Comparison of ENCODE assay signal across 8 mouse cellular contexts in genomic region chr4:155832321-155832720, GRCm38 (mm10). TPM values are rescaled to one million over a fixed set of nuclear protein-coding genes. Genes with fewer than 3 reads are reported as not detected.
DNase-seq lines count a peak whose midpoint lies in the region; ATAC-seq and TF ChIP-seq lines count a peak whose summit lies in the region.

No protein-coding gene starts in this region.

- TF ChIP-seq EP300 in heart, adult 2 months (IDR thresholded peaks at IDR 0.05; ENCODE audit: insufficient read depth, low read depth, low read length) = no peak
- TF ChIP-seq EP300 in CH12.LX (IDR thresholded peaks at IDR 0.05; ENCODE audit: low read length) = no peak

- TF ChIP-seq CTCF in heart, adult 2 months (IDR thresholded peaks at IDR 0.05) = no peak
- TF ChIP-seq CTCF in CH12.LX (conservative IDR thresholded peaks at IDR 0.05 in 1 of 2, IDR thresholded peaks at IDR 0.05 in 1 of 2; ENCODE audit: low read depth in 2 of 2, low read length in 2 of 2) = no peak

- dilution Hi-C loops in CH12.LX (cut with MboI; ENCODE audit: extremely low pct_ligation_motif_present, extremely low pct_unique_long_range_greater_than_20kb, low sequenced_read_pairs) = no loop called here

- TF ChIP-seq POLR2A in heart, adult 2 months (IDR thresholded peaks at IDR 0.05; ENCODE audit: insufficient read depth, low read depth, low read length) = no peak
- no peak for TF ChIP-seq POLR2A in CH12.LX (IDR thresholded peaks at IDR 0.05; ENCODE audit: low read depth, low read length)

- H3K36me3 ChIP-seq in heart, adult 2 months (ENCODE audit: control insufficient read depth, insufficient read depth, low read length) = peaks cover 2% of the 10 kb centered on the region; the same call in 1 of the 2 replicates
- H3K36me3 ChIP-seq in CH12.LX (replicated peaks in 1 of 2; ENCODE audit: control insufficient read depth in 1 of 2, insufficient read depth in 1 of 2, low read length in 1 of 2) = peaks cover 6 to 45% of the 10 kb centered on the region in 2 experiments
- peaks cover 23% of the 10 kb centered on the region for H3K36me3 ChIP-seq in forebrain, embryonic 14.5 days (ENCODE audit: control insufficient read depth, insufficient read depth, low read length)
- H3K36me3 ChIP-seq in liver, embryonic 15.5 days (replicated peaks) = peaks cover 24% of the 10 kb centered on the region

- intact Hi-C loops in heart, adult 2 months (cut with DNase I) = no loop called here

- no peak for TF ChIP-seq RAD21 in CH12.LX (IDR thresholded peaks at IDR 0.05; ENCODE audit: low read depth, low read length)

- no peaks in the 10 kb centered on the region for H3K9me3 ChIP-seq in CH12.LX (replicated peaks; ENCODE audit: low read length)
- H3K9me3 ChIP-seq in forebrain, embryonic 14.5 days (replicated peaks; ENCODE audit: control insufficient read depth, low read length) = no peaks in the 10 kb centered on the region
- no peaks in the 10 kb centered on the region for H3K9me3 ChIP-seq in liver, embryonic 15.5 days (replicated peaks)

- H3K27me3 ChIP-seq in heart, adult 2 months (ENCODE audit: control insufficient read depth, insufficient read depth, low read length) = no peaks in the 10 kb centered on the region
- no peaks in the 10 kb centered on the region for H3K27me3 ChIP-seq in CH12.LX (replicated peaks)
- H3K27me3 ChIP-seq in forebrain, embryonic 14.5 days (replicated peaks; ENCODE audit: control insufficient read depth, insufficient read depth, low read length) = no peaks in the 10 kb centered on the region
- no peaks in the 10 kb centered on the region for H3K27me3 ChIP-seq in liver, embryonic 15.5 days

- DNase-seq in heart, adult 2 months = no peak
- DNase-seq in heart, adult 9 months (ENCODE audit: low spot score in 2 of 2) = no peak
- DNase-seq in CH12.LX (ENCODE audit: extremely low read depth) (no peak), MN1 (ENCODE audit: low spot score) (no peak)
- DNase-seq in forebrain, embryonic 14.5 days (ENCODE audit: low spot score) = no peak
- no peak for DNase-seq in right cerebral cortex, postnatal 25 days

- whole genome bisulfite sequencing in heart, adult 2 months = 38% methylated on average over 10 of the region's 10 CpGs
- WGBS in forebrain, embryonic 14.5 days = 62% methylated on average over 10 of the region's 10 CpGs
- WGBS in liver, embryonic 15.5 days (ENCODE audit: insufficient replicate concordance) = 44% methylated on average over 10 of the region's 10 CpGs

- H3K4me3 ChIP-seq in heart, adult 2 months = peak overlapping the region; percentile 68
- H3K4me3 ChIP-seq in CH12.LX (replicated peaks in 1 of 3; ENCODE audit: low read depth in 2 of 3, low read length in 2 of 3, poor library complexity in 1 of 3) = peak overlapping the region; percentile 80 to 90 (median 88)
- H3K4me3 ChIP-seq in forebrain, embryonic 14.5 days (ENCODE audit: low read depth, low read length) = peak overlapping the region; percentile 80
- H3K4me3 ChIP-seq in liver, embryonic 15.5 days (replicated peaks) = peak overlapping the region; percentile 93

- in situ Hi-C loops in CH12.LX (cut with MboI; ENCODE audit: low pct_ligation_motif_present, low pct_unique_long_range_greater_than_20kb, low sequenced_read_pairs) = loop anchor here (10.0 kb wide), 1 partner anchor 112 kb away; the partner anchor contains the start of gene Ube2j2

- H3K79me2 ChIP-seq in heart, adult 2 months (replicated peaks; ENCODE audit: control insufficient read depth, insufficient read depth, low read length) = no peaks in the 10 kb centered on the region
- peaks cover 20% of the 10 kb centered on the region for H3K79me2 ChIP-seq in CH12.LX (replicated peaks; ENCODE audit: control insufficient read depth, extremely low read depth, insufficient read depth, poor library complexity, severe bottlenecking)

- peaks cover 12% of the 10 kb centered on the region for H3K4me1 ChIP-seq in heart, adult 2 months (ENCODE audit: control insufficient read depth, insufficient read depth, low read length)
- peaks cover 7 to 29% of the 10 kb centered on the region in 2 experiments for H3K4me1 ChIP-seq in CH12.LX (ENCODE audit: control insufficient read depth in 1 of 2, insufficient read depth in 2 of 2)
- H3K4me1 ChIP-seq in forebrain, embryonic 14.5 days (ENCODE audit: control insufficient read depth, insufficient read depth, low read length) = peaks cover 13% of the 10 kb centered on the region
- H3K4me1 ChIP-seq in liver, embryonic 15.5 days (replicated peaks) = peaks cover 34% of the 10 kb centered on the region

- H3K4me2 ChIP-seq in CH12.LX (ENCODE audit: insufficient read depth, low read depth, poor library complexity, severe bottlenecking) = peak overlapping the region; percentile 52
- peak overlapping the region; percentile 98 for H3K4me2 ChIP-seq in forebrain, embryonic 14.5 days (ENCODE audit: low read length)
- peak overlapping the region; percentile 90 for H3K4me2 ChIP-seq in liver, embryonic 15.5 days

- H3K27ac ChIP-seq in heart, adult 2 months = peak overlapping the region; percentile 92
- no peak overlapping the region for H3K27ac ChIP-seq in CH12.LX (ENCODE audit: insufficient read depth, low read depth)
- H3K27ac ChIP-seq in forebrain, embryonic 14.5 days (ENCODE audit: low read depth, low read length) = no peak overlapping the region
- peak overlapping the region; percentile 93 for H3K27ac ChIP-seq in liver, embryonic 15.5 days (replicated peaks)

- no peak for ATAC-seq in forebrain, embryonic 14.5 days
- ATAC-seq in liver, embryonic 15.5 days (ENCODE audit: insufficient read depth) = no peak
- no peak for ATAC-seq in megakaryocyte progenitor cell, adult 5-6 weeks (replicated peaks; ENCODE audit: poor library complexity)

- H3K9ac ChIP-seq in heart, adult 2 months (ENCODE audit: low read depth, low read length) = peak overlapping the region; percentile 84
- peak overlapping the region; percentile 83 for H3K9ac ChIP-seq in CH12.LX (ENCODE audit: insufficient read depth, low read depth)
- H3K9ac ChIP-seq in forebrain, embryonic 14.5 days (ENCODE audit: low read length) = peak overlapping the region; percentile 90
- H3K9ac ChIP-seq in liver, embryonic 15.5 days = peak overlapping the region; percentile 89

TF ChIP-seq in CH12.LX, 34 proteins besides CTCF, POLR2A, EP300 and RAD21 (continues in another document):
- TF ChIP-seq POLR2AphosphoS2 (IDR thresholded peaks at IDR 0.05; ENCODE audit: low read depth, low read length) = no peak
- no peak for TF ChIP-seq ZNF384 (IDR thresholded peaks at IDR 0.05; ENCODE audit: low read depth, low read length)
- no peak for TF ChIP-seq E2F4 (IDR thresholded peaks at IDR 0.05; ENCODE audit: insufficient replicate concordance, low read depth, low read length)

RNA-seq across cellular contexts. Expression of gene Aurkaip1, which starts 1.2 kb away (rescaled TPM):
- total RNA-seq in heart, adult 2 months (2021) = 100 to 1,000 TPM in 1 of 2 experiments, 10 to 100 TPM in 1; 99.2 to 117 TPM
- 106 and 125 TPM in 2 replicates for polyA plus RNA-seq in heart, adult 2 months (2012; rRNA removed)
- total RNA-seq in CH12.LX (2012; rRNA removed) = 142 and 149 TPM in 2 replicates
- total RNA-seq in CH12.LX (2014; rRNA removed) = 162 and 182 TPM in 2 replicates
- 138 and 141 TPM in 2 replicates for polyA plus RNA-seq in CH12.LX (2012; ENCODE audit: insufficient read length, low read depth)
- polyA plus RNA-seq in forebrain, embryonic 14.5 days (2014; fragmentation: Nextera tagmentation; extraction: Ambion mirVana) = 120 and 135 TPM in 2 replicates
- polyA plus RNA-seq in liver, embryonic 15.5 days (2015; fragmentation: Nextera tagmentation; extraction: Ambion mirVana) = 94.0 and 108 TPM in 2 replicates
- total RNA-seq in megakaryocyte progenitor cell, adult 5-6 weeks (2015) = 107 and 111 TPM in 2 replicates
- total RNA-seq in megakaryocyte progenitor cell, adult 5-6 weeks (2017) = 128 and 137 TPM in 2 replicates

RNA-seq across cellular contexts. Expression of gene Mxra8, which starts 7.2 kb away (rescaled TPM):
- total RNA-seq in heart, adult 2 months (2021) = 10 to 100 TPM; 26.7 to 31.9 TPM
- 84.7 and 118 TPM in 2 replicates for polyA plus RNA-seq in heart, adult 2 months (2012; rRNA removed)
- 17.2 and 24.0 TPM in 2 replicates for total RNA-seq in CH12.LX (2012; rRNA removed)
- 8.8 and 10.8 TPM in 2 replicates for total RNA-seq in CH12.LX (2014; rRNA removed)
- 10.8 and 12.4 TPM in 2 replicates for polyA plus RNA-seq in CH12.LX (2012; ENCODE audit: insufficient read length, low read depth)
- polyA plus RNA-seq in forebrain, embryonic 14.5 days (2014; fragmentation: Nextera tagmentation; extraction: Ambion mirVana) = 15.6 and 22.1 TPM in 2 replicates
- polyA plus RNA-seq in liver, embryonic 15.5 days (2015; fragmentation: Nextera tagmentation; extraction: Ambion mirVana) = 7.7 and 9.9 TPM in 2 replicates
- total RNA-seq in megakaryocyte progenitor cell, adult 5-6 weeks (2015) = not detected in 2 replicates
- not detected in 2 replicates for total RNA-seq in megakaryocyte progenitor cell, adult 5-6 weeks (2017)

RNA-seq across cellular contexts. Expression of gene Dvl1, which starts 14.9 kb away (rescaled TPM):
- 10 to 100 TPM; 46.3 to 47.3 TPM for total RNA-seq in heart, adult 2 months (2021)
- 62.7 and 64.7 TPM in 2 replicates for polyA plus RNA-seq in heart, adult 2 months (2012; rRNA removed)
- 52.1 and 55.1 TPM in 2 replicates for total RNA-seq in CH12.LX (2012; rRNA removed)
- 25.8 and 28.5 TPM in 2 replicates for total RNA-seq in CH12.LX (2014; rRNA removed)
- polyA plus RNA-seq in CH12.LX (2012; ENCODE audit: insufficient read length, low read depth) = 21.4 and 23.9 TPM in 2 replicates
- polyA plus RNA-seq in forebrain, embryonic 14.5 days (2014; fragmentation: Nextera tagmentation; extraction: Ambion mirVana) = 10.8 and 12.4 TPM in 2 replicates
- polyA plus RNA-seq in liver, embryonic 15.5 days (2015; fragmentation: Nextera tagmentation; extraction: Ambion mirVana) = 5.0 and 6.9 TPM in 2 replicates
- 9.6 and 9.9 TPM in 2 replicates for total RNA-seq in megakaryocyte progenitor cell, adult 5-6 weeks (2015)
- 12.8 and 13.0 TPM in 2 replicates for total RNA-seq in megakaryocyte progenitor cell, adult 5-6 weeks (2017)

RNA-seq across cellular contexts. Expression of gene Ccnl2, which starts 20.0 kb away (rescaled TPM):
- 10 to 100 TPM; 26.6 to 27.4 TPM for total RNA-seq in heart, adult 2 months (2021)
- polyA plus RNA-seq in heart, adult 2 months (2012; rRNA removed) = 46.0 and 69.4 TPM in 2 replicates
- total RNA-seq in CH12.LX (2012; rRNA removed) (63.0 and 63.7 TPM in 2 replicates), CH12.LX (2014; rRNA removed) (67.7 and 79.7 TPM in 2 replicates)
- polyA plus RNA-seq in CH12.LX (2012; ENCODE audit: insufficient read length, low read depth) = 59.6 and 64.8 TPM in 2 replicates
- polyA plus RNA-seq in forebrain, embryonic 14.5 days (2014; fragmentation: Nextera tagmentation; extraction: Ambion mirVana) = 119 and 144 TPM in 2 replicates
- polyA plus RNA-seq in liver, embryonic 15.5 days (2015; fragmentation: Nextera tagmentation; extraction: Ambion mirVana) = 65.6 and 77.1 TPM in 2 replicates
- total RNA-seq in megakaryocyte progenitor cell, adult 5-6 weeks (2015) = 54.0 and 63.6 TPM in 2 replicates
- total RNA-seq in megakaryocyte progenitor cell, adult 5-6 weeks (2017) = 80.8 and 88.0 TPM in 2 replicates

RNA-seq across cellular contexts. Expression of gene Mrpl20, which starts 29.6 kb away (rescaled TPM):
- total RNA-seq in heart, adult 2 months (2021) = 10 to 100 TPM; 69.9 to 77.9 TPM
- 49.6 and 50.7 TPM in 2 replicates for polyA plus RNA-seq in heart, adult 2 months (2012; rRNA removed)
- 146 and 238 TPM in 2 replicates for total RNA-seq in CH12.LX (2012; rRNA removed)
- total RNA-seq in CH12.LX (2014; rRNA removed) = 230 and 244 TPM in 2 replicates
- 193 and 212 TPM in 2 replicates for polyA plus RNA-seq in CH12.LX (2012; ENCODE audit: insufficient read length, low read depth)
- 274 and 313 TPM in 2 replicates for polyA plus RNA-seq in forebrain, embryonic 14.5 days (2014; fragmentation: Nextera tagmentation; extraction: Ambion mirVana)
- 135 and 141 TPM in 2 replicates for polyA plus RNA-seq in liver, embryonic 15.5 days (2015; fragmentation: Nextera tagmentation; extraction: Ambion mirVana)
- total RNA-seq in megakaryocyte progenitor cell, adult 5-6 weeks (2015) = 203 and 210 TPM in 2 replicates
- 70.0 and 102 TPM in 2 replicates for total RNA-seq in megakaryocyte progenitor cell, adult 5-6 weeks (2017)

Comparison
In these comparisons a context has a peak if more than half of its experiments do, and no peak if none do; other contexts are left out.
1. H3K27ac ChIP-seq: peak in heart, adult 2 months (single experiment) and liver, embryonic 15.5 days (single experiment); none in CH12.LX (single experiment) and forebrain, embryonic 14.5 days (single experiment).
2. Peak in every context shown above with its lines, with median percentiles within 50 percentile points of each other: H3K4me3 ChIP-seq, H3K9ac ChIP-seq and H3K4me2 ChIP-seq.